Mouse (Mus musculus) cerebellum, postnatal 10 days (tissue): ENCODE data around the gene Rpl3.
A peak's percentile ranks its signal among the peaks of the same experiment; 100 is the strongest.
"Not testable (repeated sequence)": the region's sequence is repeated elsewhere in the genome, so short reads cannot be mapped to it uniquely, and the experiment has no call there.

Source experiments
- DNase-seq, 2 experiments: peaks; one replicate each; pipeline ENCODE4 v3.0.0; 2021; ENCODE audit warnings: mixed read lengths in 2 of 2

Rpl3 gene

GRCm38 (mm10) chr15:80091121-80091955 lies at the start of gene Rpl3, which contains the start of gene Syngr1:
Gene Rpl3, minus strand, starts transcription at chr15:80091868.
Gene Syngr1, plus strand, starts transcription at chr15:80091334.
- peak; percentile 95 for DNase-seq

GRCm38 (mm10) chr15:80140878-80141277 lies 49.2 kb upstream of the Rpl3 start:
- DNase-seq: no peak

- DNase-seq: no peak
Observed at GRCm38 (mm10) chr15:80140302-80140701, 48.6 kb upstream of the Rpl3 start.

- peak; percentile 52 to 66 for DNase-seq
Observed at GRCm38 (mm10) chr15:80137945-80138791, 46.5 kb upstream of the Rpl3 start.

- DNase-seq: no peak
Observed at GRCm38 (mm10) chr15:80136645-80137044, 45.0 kb upstream of the Rpl3 start.

GRCm38 (mm10) chr15:80135499-80135898 lies 43.8 kb upstream of the Rpl3 start:
- DNase-seq: no peak

- no peak for DNase-seq
Observed at GRCm38 (mm10) chr15:80134450-80134847, 42.8 kb upstream of the Rpl3 start.

- peak in 1 of 2 experiments; percentile 39 for DNase-seq
Observed at GRCm38 (mm10) chr15:80133682-80134449, 42.2 kb upstream of the Rpl3 start.

- peak; percentile 96 to 97 for DNase-seq
Observed at GRCm38 (mm10) chr15:80132993-80133586, 41.4 kb upstream of the Rpl3 start, which contains the start of gene Tab1. Gene Tab1, plus strand, starts transcription at chr15:80133127.

GRCm38 (mm10) chr15:80132452-80132851 lies 40.8 kb upstream of the Rpl3 start:
- peak in 1 of 2 experiments; percentile 60 for DNase-seq

GRCm38 (mm10) chr15:80131421-80131820 lies 39.8 kb upstream of the Rpl3 start:
- peak; percentile 84 to 90 for DNase-seq

- DNase-seq: no peak
Observed at GRCm38 (mm10) chr15:80130689-80131088, 39.0 kb upstream of the Rpl3 start.

- no peak for DNase-seq
Observed at GRCm38 (mm10) chr15:80129982-80130381, 38.3 kb upstream of the Rpl3 start.

GRCm38 (mm10) chr15:80127191-80127590 lies 35.5 kb upstream of the Rpl3 start:
- no peak for DNase-seq

GRCm38 (mm10) chr15:80124651-80125050 lies 33.0 kb upstream of the Rpl3 start:
- DNase-seq: no peak

GRCm38 (mm10) chr15:80122431-80122830 lies 30.8 kb upstream of the Rpl3 start:
- not testable (repeated sequence) for DNase-seq

GRCm38 (mm10) chr15:80121721-80122325 lies 30.2 kb upstream of the Rpl3 start:
- DNase-seq: peak; percentile 95 to 97

- no peak for DNase-seq
Observed at GRCm38 (mm10) chr15:80119076-80119475, 27.4 kb upstream of the Rpl3 start.

GRCm38 (mm10) chr15:80117154-80117553 lies 25.5 kb upstream of the Rpl3 start:
- no peak for DNase-seq

- DNase-seq: peak in 1 of 2 experiments; percentile 44
Observed at GRCm38 (mm10) chr15:80115866-80116794, 24.5 kb upstream of the Rpl3 start.

- no peak for DNase-seq
Observed at GRCm38 (mm10) chr15:80115256-80115655, 23.6 kb upstream of the Rpl3 start.
